Mouse (Mus musculus): ENCODE data around the gene Dnajc27. TPM values are rescaled to one million over a fixed set of nuclear protein-coding genes. Genes with fewer than 3 reads are reported as not detected.

Gene Dnajc27
- total RNA-seq (2021) = 10 to 100 TPM; 80.8 to 82.0 TPM
- long read RNA-seq, experiment 1, full-length matches to known transcripts = 76 of 97 reads
- long read RNA-seq, experiment 1, partial matches to known transcripts = 13 of 97 reads
- long read RNA-seq, experiment 1, other reads (novel, unspliced or antisense) = 8 of 97 reads
- long read RNA-seq, experiment 2, full-length matches to known transcripts = 67 of 99 reads
- long read RNA-seq, experiment 2, partial matches to known transcripts = 4 of 99 reads
- long read RNA-seq, experiment 2, other reads (novel, unspliced or antisense) = 28 of 99 reads

DNA sequence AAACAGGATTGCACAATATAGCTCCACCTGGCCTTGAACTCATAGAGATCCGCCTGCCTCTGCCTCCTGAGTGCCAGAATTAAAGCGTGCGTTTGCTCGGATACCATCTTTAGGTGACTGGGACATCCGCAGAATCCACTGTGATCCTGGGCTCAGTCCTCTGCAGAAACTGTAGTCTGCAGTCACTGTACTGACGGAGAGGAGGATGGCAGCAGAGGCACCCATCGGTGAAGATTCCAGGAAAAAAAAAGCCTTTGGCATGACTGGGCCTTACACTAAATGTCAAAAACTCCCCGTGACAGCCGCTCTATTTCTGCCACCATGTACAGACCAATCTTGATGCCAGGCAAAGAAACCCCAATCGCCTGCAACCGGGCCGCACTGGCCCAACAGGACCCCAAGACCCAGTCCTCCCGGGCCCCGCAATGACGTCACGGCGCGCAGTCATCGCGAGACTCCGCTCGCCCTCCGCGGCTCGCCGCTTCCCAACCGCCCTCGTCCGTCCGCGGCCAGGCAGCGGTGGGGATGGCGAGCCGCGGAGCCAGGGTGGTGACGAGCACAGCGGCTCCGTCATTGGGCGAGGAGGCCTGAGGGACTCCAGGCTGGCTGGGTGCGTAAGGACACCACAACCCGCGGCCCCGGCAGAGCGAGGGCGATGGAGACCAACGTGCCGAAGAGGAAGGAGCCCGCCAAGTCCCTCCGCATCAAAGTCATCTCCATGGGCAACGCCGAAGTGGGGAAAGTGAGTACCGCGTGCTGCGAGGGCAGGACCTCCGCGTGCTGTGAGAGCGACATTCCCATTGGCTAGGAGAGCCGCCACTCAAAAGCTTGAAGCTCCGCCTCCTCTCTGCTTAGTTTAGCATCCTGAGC, at the start of gene Dnajc27:
Gene Dnajc27, plus strand, starts transcription at position 452 of the 870 bp plus-strand sequence.
- peak; percentile 98 to 99 for DNase-seq (ENCODE audit: low spot score in 2 of 2)
- intact Hi-C loops (cut with DNase I) = no loop called here

DNA sequence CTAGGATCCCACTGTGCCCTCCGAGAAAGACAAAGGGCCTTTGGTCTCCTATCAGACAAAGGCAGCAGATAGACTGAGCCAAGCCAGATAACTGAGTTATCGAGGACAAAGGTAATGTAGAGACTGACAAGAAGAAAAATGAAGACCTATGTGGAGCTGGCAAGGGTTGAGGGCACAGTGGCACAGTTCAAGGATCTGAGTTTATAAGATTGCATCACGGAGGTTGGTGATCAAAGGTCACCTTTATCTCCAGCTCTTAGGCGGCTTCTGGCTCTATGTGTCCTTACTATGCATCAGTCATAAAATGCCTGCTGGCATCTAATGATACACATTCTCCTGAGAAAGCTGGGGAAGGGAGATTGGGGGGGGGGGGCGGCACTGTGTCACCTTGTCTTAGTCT, 46.2 kb upstream of the Dnajc27 start:
- intact Hi-C loops (cut with DNase I) = loop anchor here (5.0 kb wide), 1 partner anchor 54 kb away; no protein-coding TSS in a partner anchor
- DNase-seq (ENCODE audit: low spot score in 2 of 2) = no peak

DNA sequence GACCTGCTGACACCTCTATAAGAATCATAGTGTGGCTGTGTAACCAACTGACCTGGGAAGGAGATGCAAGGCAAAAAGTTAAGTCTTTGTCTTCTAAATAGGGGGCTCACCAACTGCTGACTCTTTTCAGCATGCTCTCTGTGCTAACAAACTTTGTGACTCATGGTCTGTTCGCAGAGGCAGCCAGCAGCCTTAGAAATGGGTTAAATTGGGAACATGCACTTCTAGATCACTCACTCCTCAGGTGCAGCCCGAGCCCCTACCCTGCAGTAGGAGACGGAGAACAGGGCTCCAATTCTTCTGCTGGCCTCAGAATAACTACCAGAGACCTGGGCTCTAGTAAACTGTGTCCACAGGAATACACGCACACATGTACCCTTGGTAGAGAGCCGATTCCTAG, 44.9 kb upstream of the Dnajc27 start:
- intact Hi-C loops (cut with DNase I) = loop anchor here (5.0 kb wide), 1 partner anchor 55 kb away; no protein-coding TSS in a partner anchor
- DNase-seq (ENCODE audit: low spot score in 2 of 2) = peak in 1 of 2 experiments; percentile 19

DNA sequence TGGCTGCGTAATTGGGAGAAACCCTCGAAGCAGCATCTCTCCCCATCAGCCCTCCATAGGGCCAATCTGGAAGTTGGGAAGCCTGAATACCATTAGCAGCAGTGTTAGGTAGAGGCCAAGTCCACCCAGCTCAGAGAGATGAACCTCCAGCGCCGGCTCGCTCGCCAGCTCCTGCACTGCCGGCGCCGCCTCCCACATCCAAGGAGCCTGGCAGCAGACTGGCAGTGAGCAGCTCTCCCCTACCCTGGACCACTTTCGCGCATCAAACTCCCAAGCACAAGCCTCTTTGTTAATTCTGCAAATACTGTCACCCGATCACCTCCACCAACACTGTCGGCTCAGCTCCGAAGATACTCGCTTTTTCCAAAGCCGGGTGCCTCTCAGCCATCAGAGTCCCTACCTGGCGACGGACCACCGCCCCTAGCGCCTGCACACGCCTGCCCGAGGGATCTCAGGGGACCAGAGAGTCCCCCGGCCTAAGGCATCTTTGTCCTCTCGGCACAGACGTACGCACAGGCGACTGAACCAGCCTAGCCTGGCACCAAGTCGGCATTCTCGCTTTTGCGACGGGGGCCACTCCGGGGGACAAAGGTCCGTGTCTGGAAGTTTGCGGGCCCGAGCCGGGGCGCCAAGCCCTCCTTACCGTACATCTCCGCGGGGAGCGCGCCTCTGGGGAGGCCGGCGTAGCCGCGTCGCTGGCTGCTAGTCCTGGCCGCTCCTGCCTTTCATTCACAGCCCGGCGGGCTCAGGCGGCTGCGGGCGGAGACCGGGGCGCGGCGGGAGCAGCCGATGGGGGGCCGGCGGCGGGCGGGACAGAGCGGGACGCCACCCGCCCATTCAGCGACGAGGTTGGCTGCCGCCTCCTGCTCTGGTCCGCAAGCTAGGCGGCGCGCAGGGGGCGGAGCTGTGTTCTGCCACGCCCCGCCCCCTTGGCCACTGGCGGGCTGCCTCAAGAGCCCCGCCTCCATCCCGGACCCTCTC, 44.0 kb upstream of the Dnajc27 start, which contains the start of gene Efr3b:
Gene Efr3b, minus strand, starts transcription at position 855 of the 981 bp plus-strand sequence.
- intact Hi-C loops (cut with DNase I) = loop anchor here (5.0 kb wide), 1 partner anchor 56 kb away; no protein-coding TSS in a partner anchor

DNA sequence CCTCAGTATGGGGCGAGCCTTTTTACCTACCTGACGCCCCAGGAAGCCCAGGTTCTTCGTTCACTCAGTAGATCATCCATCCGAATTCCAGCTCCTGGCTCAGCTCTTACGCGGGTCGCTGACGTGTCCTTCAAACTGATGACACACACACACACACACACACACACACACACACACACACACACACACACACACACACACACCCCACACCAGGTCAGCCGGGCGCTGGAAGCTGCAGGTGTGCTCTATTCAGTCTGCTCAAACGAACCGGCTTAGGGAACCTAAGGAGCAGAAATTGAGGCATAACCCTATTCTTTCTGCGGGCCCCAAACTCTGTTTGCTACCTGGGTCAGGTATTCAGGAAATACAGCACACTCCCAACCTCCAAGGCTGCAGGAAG, 43.3 kb upstream of the Dnajc27 start:
- DNase-seq (ENCODE audit: low spot score in 2 of 2) = no peak
- intact Hi-C loops (cut with DNase I) = loop anchor here (5.0 kb wide), 1 partner anchor 57 kb away; no protein-coding TSS in a partner anchor

More for the DNA sequence above, 44.0 kb upstream of the Dnajc27 start, which contains the start of gene Efr3b:
- peak; percentile 72 to 88 for DNase-seq (ENCODE audit: low spot score in 2 of 2)

DNA sequence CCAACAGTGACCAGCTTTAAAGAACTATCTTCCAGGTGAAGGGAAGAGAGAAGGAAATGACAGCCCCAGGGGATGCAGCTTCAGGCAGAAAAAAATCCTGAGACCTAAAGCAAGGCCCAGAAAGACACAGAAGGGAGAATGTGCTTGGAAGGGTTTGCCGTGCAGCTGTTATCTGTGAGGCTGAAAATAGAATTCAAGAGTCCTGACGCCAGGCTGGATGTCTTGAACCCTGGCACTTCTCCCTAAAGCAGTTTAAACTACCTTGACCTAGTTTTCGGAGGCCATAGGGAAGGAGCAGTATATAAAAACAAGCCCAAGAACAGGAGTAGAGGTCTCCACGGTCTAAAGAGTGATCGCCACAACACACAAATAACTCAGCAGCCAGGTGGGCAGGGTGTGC, 40.0 kb upstream of the Dnajc27 start:
- intact Hi-C loops (cut with DNase I) = no loop called here

DNA sequence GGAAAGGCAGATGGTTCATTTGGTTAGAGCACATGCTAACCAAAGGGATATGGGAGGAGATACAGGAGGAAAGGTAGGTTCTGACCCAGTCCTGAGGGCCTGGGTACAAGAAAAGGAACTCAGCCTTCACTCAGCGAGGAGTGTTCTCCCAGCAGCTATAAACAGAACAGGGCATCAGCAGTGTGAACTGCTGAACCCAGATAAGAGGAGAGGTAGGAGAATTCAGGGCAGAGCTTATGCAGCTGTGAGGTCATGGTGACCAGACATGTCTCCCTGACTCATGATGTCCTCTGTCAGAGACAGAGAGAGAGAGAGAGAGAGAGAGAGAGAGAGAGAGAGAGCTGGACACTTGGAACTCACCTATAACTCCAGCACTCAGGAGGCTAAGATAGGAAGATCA, 36.4 kb upstream of the Dnajc27 start:
- no peak for DNase-seq (ENCODE audit: low spot score in 2 of 2)
- intact Hi-C loops (cut with DNase I) = no loop called here

More for the DNA sequence above, 40.0 kb upstream of the Dnajc27 start:
- no peak for DNase-seq (ENCODE audit: low spot score in 2 of 2)

DNA sequence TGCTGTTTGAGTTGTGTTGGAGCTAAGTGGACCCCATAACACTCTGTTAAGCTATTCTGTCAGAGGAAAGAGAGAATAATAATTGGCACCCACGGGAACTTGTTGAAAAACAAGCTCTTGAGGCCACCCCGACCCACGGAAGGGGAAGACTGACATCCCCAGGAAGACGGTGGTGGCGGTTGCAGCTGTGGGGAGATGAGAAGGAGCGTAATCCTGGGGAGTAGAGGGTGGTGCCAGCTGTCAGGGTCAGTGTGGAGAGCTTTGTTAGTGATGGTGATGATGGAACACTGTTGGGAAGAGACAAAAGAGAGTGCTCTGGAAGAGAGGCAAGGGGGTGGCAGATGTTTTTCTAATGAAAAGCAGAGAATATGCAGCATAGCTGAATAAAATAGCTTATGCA, 34.4 kb upstream of the Dnajc27 start:
- intact Hi-C loops (cut with DNase I) = no loop called here
- no peak for DNase-seq (ENCODE audit: low spot score in 2 of 2)

DNA sequence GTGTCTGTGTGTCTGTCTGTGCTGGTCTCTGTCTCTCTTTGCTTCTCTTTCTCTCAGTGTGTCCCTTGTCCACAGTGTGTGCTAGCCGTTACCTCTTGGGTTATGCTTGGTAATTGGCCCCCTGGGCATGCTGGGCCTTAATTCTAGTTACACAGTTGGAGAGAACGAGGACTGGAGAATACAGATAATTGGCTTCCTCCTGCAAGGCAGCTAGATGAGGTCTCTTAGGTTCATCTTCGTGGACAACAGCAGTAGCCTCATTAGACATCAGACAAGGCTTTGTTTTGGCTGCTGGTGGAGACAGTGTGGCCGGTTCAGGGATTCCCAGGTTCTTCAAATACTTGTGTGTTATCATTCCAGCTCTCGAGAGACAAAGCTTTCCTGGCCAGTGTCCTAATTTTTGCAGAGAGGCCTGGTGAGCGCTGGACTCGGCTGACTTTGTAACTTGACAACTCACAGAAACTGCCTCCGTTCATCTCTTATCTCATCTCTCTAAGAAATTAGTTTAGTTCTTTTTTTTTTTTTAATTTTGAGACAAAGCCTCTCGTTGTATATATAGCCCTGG, 31.4 kb upstream of the Dnajc27 start:
- intact Hi-C loops (cut with DNase I) = no loop called here
- DNase-seq (ENCODE audit: low spot score in 2 of 2) = no peak

DNA sequence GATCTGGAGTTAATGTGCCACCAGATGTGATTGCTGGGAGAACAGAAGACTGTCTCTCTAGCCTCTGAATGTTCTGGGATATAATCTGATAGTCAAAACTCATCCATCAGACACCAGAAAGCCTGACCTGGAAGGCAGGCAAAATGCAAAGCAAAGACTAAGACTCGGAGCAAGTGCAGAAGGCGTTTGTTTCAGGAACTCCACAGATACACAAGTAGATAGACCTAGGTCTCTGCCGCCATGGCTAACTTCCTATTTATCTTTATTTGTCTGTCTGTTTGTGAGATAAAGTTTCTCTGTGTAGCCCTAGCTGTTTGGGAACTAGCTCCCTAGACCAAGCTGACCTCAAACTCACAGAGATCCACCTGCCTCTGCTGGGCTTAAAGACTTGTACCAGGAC, 28.7 kb upstream of the Dnajc27 start:
- DNase-seq (ENCODE audit: low spot score in 2 of 2) = no peak
- intact Hi-C loops (cut with DNase I) = no loop called here

DNA sequence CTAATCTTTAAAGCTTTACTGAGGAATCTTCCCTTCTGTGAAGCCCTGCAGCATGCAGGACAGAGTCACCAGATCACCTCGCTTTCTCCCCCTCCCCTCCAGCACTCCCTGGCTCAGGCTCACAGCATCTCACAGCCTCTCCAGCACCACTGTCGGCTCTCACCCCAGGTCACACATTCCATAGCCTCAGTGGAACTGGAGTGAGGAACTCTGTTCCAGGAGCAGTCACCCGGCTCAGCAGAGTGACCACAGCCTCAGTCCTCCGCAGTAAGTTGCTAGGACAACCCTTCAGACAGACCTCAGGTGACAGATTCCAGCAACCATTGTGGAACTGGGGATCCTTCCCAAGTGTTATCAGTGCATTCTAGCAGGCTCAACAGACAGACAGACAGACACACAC, 27.5 kb upstream of the Dnajc27 start:
- DNase-seq (ENCODE audit: low spot score in 2 of 2) = no peak
- intact Hi-C loops (cut with DNase I) = no loop called here

DNA sequence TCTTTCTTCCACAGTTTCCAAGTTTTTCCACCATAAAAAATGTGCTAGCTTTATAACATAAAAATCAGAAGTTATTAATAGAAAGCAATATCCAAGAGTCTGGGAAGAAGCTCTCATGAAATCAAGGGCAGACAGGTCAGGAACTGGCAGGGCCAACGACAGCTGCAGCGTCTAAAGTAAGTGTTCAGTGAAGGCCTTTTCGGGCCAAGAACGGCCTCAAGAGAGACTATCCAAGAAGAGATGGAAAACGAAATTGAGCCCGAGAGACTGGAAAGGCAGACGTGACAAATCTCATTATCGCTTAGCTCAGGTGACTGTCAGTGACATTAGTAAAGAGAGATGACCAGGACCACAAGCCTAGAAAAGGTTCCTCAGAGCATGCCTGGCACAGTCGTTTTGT, 24.1 kb upstream of the Dnajc27 start:
- no peak for DNase-seq (ENCODE audit: low spot score in 2 of 2)
- intact Hi-C loops (cut with DNase I) = no loop called here

DNA sequence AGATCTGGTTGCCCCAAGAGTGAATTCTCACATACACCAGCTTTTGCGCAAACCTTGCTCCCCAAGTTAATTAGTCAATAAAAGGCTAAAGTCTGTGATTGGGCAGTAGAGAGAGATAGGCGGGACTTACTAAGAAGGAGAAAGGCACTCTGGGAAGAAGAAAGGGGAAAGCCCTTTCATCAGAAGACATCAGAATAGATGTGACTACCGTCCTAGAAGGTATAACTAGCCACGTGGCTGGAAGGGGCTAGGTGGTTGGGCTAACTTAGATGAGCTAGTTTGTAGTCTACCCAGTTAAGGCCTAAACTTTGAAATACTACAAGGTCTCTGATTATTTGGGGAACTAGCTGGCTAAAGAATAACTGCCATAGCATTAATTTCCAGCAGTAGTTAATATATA, 22.7 kb upstream of the Dnajc27 start:
- DNase-seq (ENCODE audit: low spot score in 2 of 2) = no peak

DNA sequence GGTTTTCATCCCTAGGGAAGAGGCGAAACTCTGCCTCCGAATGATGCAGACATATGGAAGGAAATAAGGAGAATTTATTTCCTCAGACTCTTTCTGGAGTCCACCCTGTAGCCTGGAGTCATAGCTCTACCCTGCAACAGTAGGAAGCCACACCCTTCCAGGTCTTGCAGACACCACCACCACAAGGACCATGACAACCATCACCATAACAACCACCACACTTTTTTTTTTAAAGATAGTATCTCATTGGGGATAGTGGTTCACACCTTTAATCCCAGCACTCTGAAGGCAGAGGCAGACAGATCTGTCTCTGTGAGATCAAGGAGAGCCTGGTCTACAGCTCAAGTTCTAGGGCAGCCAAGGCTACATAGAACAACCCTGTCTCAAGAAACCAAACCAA, 16.9 kb upstream of the Dnajc27 start:
- intact Hi-C loops (cut with DNase I) = no loop called here

More for the DNA sequence above, 22.7 kb upstream of the Dnajc27 start:
- intact Hi-C loops (cut with DNase I) = no loop called here

DNA sequence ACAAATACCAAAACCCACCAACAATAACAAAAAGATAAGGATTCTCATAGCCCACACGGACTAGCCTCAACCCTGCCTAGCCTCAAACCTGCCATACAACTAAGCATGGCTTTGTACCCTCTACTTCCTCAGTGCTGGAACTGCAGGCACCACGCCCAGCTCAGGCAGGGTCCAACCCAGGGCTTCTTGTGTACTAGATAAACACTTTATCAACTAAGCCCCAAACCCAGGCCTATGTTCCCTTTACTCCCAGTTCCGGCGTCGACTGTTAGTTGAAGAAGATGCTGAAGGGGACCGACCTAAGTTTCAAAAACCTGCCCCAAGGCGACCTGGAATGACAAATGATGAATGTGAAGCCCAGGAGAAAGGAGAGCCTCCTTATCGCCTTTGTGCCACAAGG, 16.4 kb upstream of the Dnajc27 start:
- intact Hi-C loops (cut with DNase I) = no loop called here
- no peak for DNase-seq (ENCODE audit: low spot score in 2 of 2)

More for the DNA sequence above, 16.9 kb upstream of the Dnajc27 start:
- DNase-seq (ENCODE audit: low spot score in 2 of 2) = no peak

DNA sequence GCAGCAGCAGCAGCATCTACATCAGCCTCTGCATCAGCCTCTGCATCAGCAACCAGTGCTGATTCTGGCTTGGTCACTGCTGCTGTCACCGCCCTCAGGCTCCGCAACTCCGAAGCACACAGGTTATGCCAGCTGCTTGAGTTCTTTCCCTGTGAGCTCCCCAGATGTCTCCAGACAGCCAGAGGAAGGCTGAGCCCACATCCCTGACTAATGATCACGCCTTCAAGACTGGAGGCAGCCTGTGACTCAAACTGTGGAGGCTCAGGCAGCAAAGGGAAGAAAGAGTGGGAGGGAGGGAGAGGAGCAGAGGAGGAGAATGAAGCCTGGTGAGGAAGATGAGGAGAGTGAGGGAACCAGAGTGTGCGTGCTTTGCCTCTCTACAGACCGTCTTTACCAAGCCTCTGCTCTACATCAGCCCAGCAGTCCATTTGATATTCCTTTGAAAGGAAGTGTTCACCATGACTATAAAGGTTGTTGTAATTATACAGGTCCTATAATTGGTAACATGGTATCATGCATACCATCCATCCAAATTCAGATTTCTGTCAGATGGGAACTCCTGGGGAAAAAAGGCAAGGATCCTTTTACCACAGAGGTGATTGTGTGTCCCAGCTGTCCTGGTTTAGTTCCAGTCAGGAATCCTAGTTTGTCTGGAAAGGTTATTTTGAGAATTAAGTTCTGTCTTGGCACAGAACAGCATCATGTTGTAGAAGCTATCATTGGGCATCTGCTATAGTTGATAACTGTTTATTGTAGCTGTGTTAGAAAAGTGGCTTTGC, 15.5 kb upstream of the Dnajc27 start:
- DNase-seq (ENCODE audit: low spot score in 2 of 2) = peak; percentile 41 to 55
- intact Hi-C loops (cut with DNase I) = no loop called here

DNA sequence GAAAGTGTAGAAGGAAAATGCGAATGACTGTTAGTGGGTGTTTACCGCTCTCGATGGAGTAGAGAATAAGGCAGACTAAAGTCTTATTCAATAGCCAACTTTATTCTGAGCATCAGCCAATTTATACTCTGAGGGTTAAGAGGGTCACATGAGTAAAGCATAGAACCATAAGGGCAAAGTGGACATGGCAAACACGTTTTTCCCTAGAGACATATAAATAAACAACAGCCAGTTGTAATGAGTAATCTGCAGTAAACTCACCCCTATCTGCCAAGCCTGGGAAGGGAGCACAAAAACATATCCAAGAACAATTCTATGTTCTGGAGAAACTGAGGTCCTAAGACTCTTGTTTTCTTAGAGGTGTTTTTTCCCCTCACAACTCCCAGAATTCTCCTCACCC, 13.8 kb upstream of the Dnajc27 start:
- intact Hi-C loops (cut with DNase I) = no loop called here

DNA sequence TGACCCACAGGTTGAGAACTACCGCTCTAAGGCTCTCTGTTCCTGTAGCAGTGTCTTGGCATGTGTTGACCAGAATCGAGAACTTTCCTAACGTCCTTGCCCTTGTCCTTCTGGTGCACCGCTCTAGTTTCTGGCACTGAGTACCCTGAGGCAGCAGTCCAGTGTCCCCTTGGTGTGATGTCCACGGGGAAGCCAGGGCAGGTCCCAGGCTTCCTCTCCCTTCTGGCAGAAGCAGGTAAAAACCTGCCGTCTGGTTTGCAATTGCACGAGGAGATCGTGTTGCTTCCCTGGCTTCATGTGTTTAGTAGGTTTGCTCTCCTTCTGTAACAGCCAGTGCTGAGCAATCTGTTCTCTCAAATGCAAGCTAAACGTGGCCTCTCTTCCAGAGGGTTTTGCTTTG, 10.7 kb upstream of the Dnajc27 start:
- intact Hi-C loops (cut with DNase I) = no loop called here
- DNase-seq (ENCODE audit: low spot score in 2 of 2) = no peak

More for the DNA sequence above, 13.8 kb upstream of the Dnajc27 start:
- DNase-seq (ENCODE audit: low spot score in 2 of 2) = no peak
